ENCODE assay signal across 9 mouse cellular contexts in the genomic region with DNA sequence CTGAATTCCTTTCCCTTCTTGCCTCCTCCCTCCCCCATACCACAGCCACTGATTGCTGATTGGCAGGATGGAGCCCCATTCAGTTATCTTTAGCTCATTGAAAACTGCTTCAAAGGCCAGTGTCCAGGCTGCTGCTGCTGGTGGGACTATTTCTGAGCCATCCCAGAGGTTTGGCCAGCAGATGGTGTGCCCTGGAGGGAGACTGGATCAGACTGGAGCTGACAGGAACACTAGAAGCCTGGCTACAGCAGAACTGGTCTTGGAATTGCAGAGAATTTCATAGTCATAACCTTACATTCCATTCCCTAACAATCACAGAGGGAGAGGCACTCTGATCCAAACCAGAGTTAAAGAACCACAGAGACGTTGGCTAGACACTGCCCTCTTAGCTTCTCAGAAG.
DNase-seq lines count a peak whose midpoint lies in the region; ATAC-seq and TF ChIP-seq lines count a peak whose summit lies in the region.
"Had no signal": no experiment of that assay in that cellular context is flagged by ENCODE, and none has a peak within 500 bp of the region (broad histone marks: within the 10 kb centered on the region; RNA-seq: fewer than 3 reads in every experiment).

No protein-coding gene starts in this region.

- ATAC-seq in hindbrain, embryonic 11.5 days (ENCODE audit: low FRiP score) = no peak
- ATAC-seq in hindbrain, embryonic 12.5 days (ENCODE audit: low FRiP score) = no peak
- peak; percentile 76 for ATAC-seq in heart, embryonic 11.5 days (replicated peaks; ENCODE audit: insufficient number of reproducible peaks, low FRiP score, low TSS enrichment)

- no peaks in the 10 kb centered on the region for H3K27me3 ChIP-seq in hindbrain, embryonic 11.5 days (ENCODE audit: control insufficient read depth, insufficient read depth, low read length)
- no peaks in the 10 kb centered on the region for H3K27me3 ChIP-seq in hindbrain, embryonic 12.5 days
- no peaks in the 10 kb centered on the region for H3K27me3 ChIP-seq in heart, embryonic 11.5 days (ENCODE audit: control insufficient read depth, insufficient read depth, low read length)
- H3K27me3 ChIP-seq in myocyte (ENCODE audit: control insufficient read depth, insufficient read depth, insufficient read length) = no peaks in the 10 kb centered on the region

- TF ChIP-seq POLR2A in myocyte (IDR thresholded peaks at IDR 0.05; ENCODE audit: insufficient read length, low read depth) = peak; percentile 54

- no peak overlapping the region for H3ac ChIP-seq in myocyte (ENCODE audit: control insufficient read depth, insufficient read length)

- WGBS in hindbrain, embryonic 11.5 days = 31% methylated on average over 1 of the region's 1 CpGs
- WGBS in hindbrain, embryonic 12.5 days = 52% methylated on average over 1 of the region's 1 CpGs
- WGBS in heart, embryonic 11.5 days (ENCODE audit: insufficient replicate concordance) = 14% methylated on average over 1 of the region's 1 CpGs

- no peaks in the 10 kb centered on the region for H3K36me3 ChIP-seq in hindbrain, embryonic 11.5 days (ENCODE audit: control insufficient read depth, insufficient read depth, low read length)
- no peaks in the 10 kb centered on the region for H3K36me3 ChIP-seq in hindbrain, embryonic 12.5 days
- H3K36me3 ChIP-seq in heart, embryonic 11.5 days (ENCODE audit: control insufficient read depth, insufficient read depth, low read length) = no peaks in the 10 kb centered on the region
- no peaks in the 10 kb centered on the region for H3K36me3 ChIP-seq in myocyte (ENCODE audit: control insufficient read depth, insufficient read depth)

- H3K4me2 ChIP-seq in hindbrain, embryonic 11.5 days (replicated peaks; ENCODE audit: low read depth, low read length) = no peak overlapping the region
- H3K4me2 ChIP-seq in hindbrain, embryonic 12.5 days (replicated peaks) = no peak overlapping the region
- H3K4me2 ChIP-seq in heart, embryonic 11.5 days = no peak overlapping the region
- no peak overlapping the region for H3K4me2 ChIP-seq in myocyte (ENCODE audit: low read depth)

- H3K27ac ChIP-seq in hindbrain, embryonic 11.5 days (ENCODE audit: low read depth, low read length) = no peak overlapping the region
- no peak overlapping the region for H3K27ac ChIP-seq in hindbrain, embryonic 12.5 days
- peak overlapping the region; percentile 46; the same call in 1 of the 2 replicates for H3K27ac ChIP-seq in heart, embryonic 11.5 days (ENCODE audit: low read depth, low read length)

- H3K9ac ChIP-seq in hindbrain, embryonic 11.5 days (ENCODE audit: low read depth, low read length) = no peak overlapping the region
- H3K9ac ChIP-seq in hindbrain, embryonic 12.5 days = no peak overlapping the region
- H3K9ac ChIP-seq in heart, embryonic 11.5 days (ENCODE audit: low read depth, low read length) = 0 out of 2 replicates have a peak overlapping the region, but pooled peaks have one; percentile 10

- H3K9me3 ChIP-seq in hindbrain, embryonic 11.5 days (ENCODE audit: control insufficient read depth, low read length) = no peaks in the 10 kb centered on the region
- H3K9me3 ChIP-seq in hindbrain, embryonic 12.5 days (replicated peaks) = no peaks in the 10 kb centered on the region
- H3K9me3 ChIP-seq in heart, embryonic 11.5 days (replicated peaks; ENCODE audit: control insufficient read depth, low read length) = no peaks in the 10 kb centered on the region

- no peaks in the 10 kb centered on the region for H3K79me2 ChIP-seq in myocyte (ENCODE audit: control insufficient read depth, insufficient read depth)

- H3K4me3 ChIP-seq in hindbrain, embryonic 11.5 days (ENCODE audit: low read depth, low read length) = no peak overlapping the region
- H3K4me3 ChIP-seq in hindbrain, embryonic 12.5 days = no peak overlapping the region
- H3K4me3 ChIP-seq in heart, embryonic 11.5 days (ENCODE audit: low read depth, low read length) = no peak overlapping the region
- no peak overlapping the region for H3K4me3 ChIP-seq in myocyte

- DNase-seq in hindbrain, embryonic 11.5 days (ENCODE audit: low spot score) = peak; percentile 27
- DNase-seq in kidney, postnatal 14 days = peak; percentile 79
- DNase-seq in cerebellum, postnatal 14 days = no peak
- DNase-seq in ovary, postnatal 10 days (ENCODE audit: low spot score) = no peak
- no peak for DNase-seq in frontal cortex, postnatal 36 days (ENCODE audit: low spot score in 2 of 2)
- DNase-seq: thymus, postnatal 25 days had no signal

- H3K4me1 ChIP-seq in hindbrain, embryonic 11.5 days (replicated peaks; ENCODE audit: control insufficient read depth, insufficient read depth, low read length) = no peaks in the 10 kb centered on the region
- H3K4me1 ChIP-seq in hindbrain, embryonic 12.5 days = no peaks in the 10 kb centered on the region
- H3K4me1 ChIP-seq in heart, embryonic 11.5 days (ENCODE audit: control insufficient read depth, insufficient read depth, low read length) = peaks cover 13% of the 10 kb centered on the region

TF ChIP-seq in myocyte, 11 proteins besides CTCF, POLR2A, EP300 and RAD21:
- peak; percentile 95 for TF ChIP-seq CEBPB (IDR thresholded peaks at IDR 0.05; ENCODE audit: insufficient read depth, poor library complexity, severe bottlenecking)
- TF ChIP-seq MYOG (IDR thresholded peaks at IDR 0.05; ENCODE audit: control insufficient read depth in 1 of 3, insufficient read depth in 1 of 3, insufficient read length in 2 of 3, low read depth in 2 of 3) = peak in 1 of 3 experiments; percentile 54
- TF ChIP-seq SRF (IDR thresholded peaks at IDR 0.05; ENCODE audit: control insufficient read depth, insufficient read length, low read depth) = no peak
- TF ChIP-seq MYOD1 (IDR thresholded peaks at IDR 0.05; ENCODE audit: control insufficient read depth in 1 of 3, insufficient read length in 2 of 3, low read depth in 2 of 3) = peak in 2 of 3 experiments; percentile 11 to 12

Comparison
In these comparisons a context has a peak if more than half of its experiments do, and no peak if none do; other contexts are left out.
1. DNase-seq: peak in hindbrain, embryonic 11.5 days (single experiment) and kidney, postnatal 14 days (single experiment); none in cerebellum, postnatal 14 days (0 of 2), ovary, postnatal 10 days (single experiment) and frontal cortex, postnatal 36 days (0 of 2).